Mouse (Mus musculus): Measurements from ENCODE around the gene Ralgps1.

GRCm38 (mm10) chr2:33368486-33368885 lies 2.8 kb downstream of the Ralgps1 start:
- no peak for TF ChIP-seq POLR2A (IDR thresholded peaks at IDR 0.05; ENCODE audit: insufficient read depth, low read depth, low read length)
- TF ChIP-seq CTCF (IDR thresholded peaks at IDR 0.05; ENCODE audit: insufficient read depth, low read depth, low read length): no peak
